Mouse (Mus musculus): ENCODE results near the gene Snd1. TPM values are rescaled to one million over a fixed set of nuclear protein-coding genes. Genes with fewer than 3 reads are reported as not detected.

Snd1 gene
- total and polyA plus RNA-seq, 3 experiments: 97.4 to 153 (median 109) TPM

GRCm38 (mm10) chr6:28597266-28597665 is 122.3 kb downstream of the Snd1 start:
- no peak for ATAC-seq (ENCODE audit: extremely low read depth, insufficient number of reproducible peaks, low FRiP score, poor library complexity, severe bottlenecking)
- H3K36me3 ChIP-seq (replicated peaks): peaks cover 54% of the 10 kb centered on the region
- no peak overlapping the region for H3K4me3 ChIP-seq (ENCODE audit: low read depth, low read length)
- TF ChIP-seq GATA1 (IDR thresholded peaks at IDR 0.05; ENCODE audit: borderline replicate concordance, low read length) (no peak), GATA2 (IDR thresholded peaks at IDR 0.05; ENCODE audit: borderline replicate concordance, low read depth, low read length) (no peak), POLR2AphosphoS5 (IDR thresholded peaks at IDR 0.05; ENCODE audit: insufficient replicate concordance, low read depth, low read length) (no peak), TAL1 (conservative IDR thresholded peaks at IDR 0.05; ENCODE audit: low read depth, low read length) (no peak), CTCF (IDR thresholded peaks at IDR 0.05; ENCODE audit: low read depth, low read length) (no peak)
- no peak for DNase-seq (ENCODE audit: low spot score)
- no peaks in the 10 kb centered on the region for H3K4me1 ChIP-seq (ENCODE audit: insufficient read depth, low read depth, low read length)
- H3K27me3 ChIP-seq (ENCODE audit: insufficient read depth, low read length): no peaks in the 10 kb centered on the region
- no peaks in the 10 kb centered on the region for H3K9me3 ChIP-seq (replicated peaks)

GRCm38 (mm10) chr6:28599120-28599519 is 124.2 kb downstream of the Snd1 start:
- H3K9me3 ChIP-seq (replicated peaks): no peaks in the 10 kb centered on the region
- ATAC-seq (ENCODE audit: extremely low read depth, insufficient number of reproducible peaks, low FRiP score, poor library complexity, severe bottlenecking) (no peak), DNase-seq (ENCODE audit: low spot score) (no peak)
- H3K4me1 ChIP-seq (ENCODE audit: insufficient read depth, low read depth, low read length): no peaks in the 10 kb centered on the region
- peaks cover 50% of the 10 kb centered on the region for H3K36me3 ChIP-seq (replicated peaks)
- TF ChIP-seq CTCF (IDR thresholded peaks at IDR 0.05; ENCODE audit: low read depth, low read length): no peak
- TF ChIP-seq GATA2 (IDR thresholded peaks at IDR 0.05; ENCODE audit: borderline replicate concordance, low read depth, low read length): no peak
- no peak for TF ChIP-seq POLR2AphosphoS5 (IDR thresholded peaks at IDR 0.05; ENCODE audit: insufficient replicate concordance, low read depth, low read length)
- no peak for TF ChIP-seq GATA1 (IDR thresholded peaks at IDR 0.05; ENCODE audit: borderline replicate concordance, low read length)
- TF ChIP-seq TAL1 (conservative IDR thresholded peaks at IDR 0.05; ENCODE audit: low read depth, low read length): no peak
- no peak overlapping the region for H3K4me3 ChIP-seq (ENCODE audit: low read depth, low read length)
- H3K27me3 ChIP-seq (ENCODE audit: insufficient read depth, low read length): no peaks in the 10 kb centered on the region

GRCm38 (mm10) chr6:28600404-28600803 is 125.5 kb downstream of the Snd1 start:
- Histone ChIP-seq H3K36me3 (replicated peaks) (peaks cover 52% of the 10 kb centered on the region), H3K4me1 (ENCODE audit: insufficient read depth, low read depth, low read length) (no peaks in the 10 kb centered on the region), H3K9me3 (replicated peaks) (no peaks in the 10 kb centered on the region), H3K27me3 (ENCODE audit: insufficient read depth, low read length) (no peaks in the 10 kb centered on the region), H3K4me3 (ENCODE audit: low read depth, low read length) (no peak overlapping the region)
- ATAC-seq (ENCODE audit: extremely low read depth, insufficient number of reproducible peaks, low FRiP score, poor library complexity, severe bottlenecking) (no peak), DNase-seq (ENCODE audit: low spot score) (no peak)
- TF ChIP-seq TAL1 (conservative IDR thresholded peaks at IDR 0.05; ENCODE audit: low read depth, low read length) (no peak), CTCF (IDR thresholded peaks at IDR 0.05; ENCODE audit: low read depth, low read length) (no peak), GATA1 (IDR thresholded peaks at IDR 0.05; ENCODE audit: borderline replicate concordance, low read length) (no peak), POLR2AphosphoS5 (IDR thresholded peaks at IDR 0.05; ENCODE audit: insufficient replicate concordance, low read depth, low read length) (no peak), GATA2 (IDR thresholded peaks at IDR 0.05; ENCODE audit: borderline replicate concordance, low read depth, low read length) (no peak)

- no peaks in the 10 kb centered on the region for H3K4me1 ChIP-seq (ENCODE audit: insufficient read depth, low read depth, low read length)
- DNase-seq (ENCODE audit: low spot score) (no peak), ATAC-seq (ENCODE audit: extremely low read depth, insufficient number of reproducible peaks, low FRiP score, poor library complexity, severe bottlenecking) (no peak)
- H3K36me3 ChIP-seq (replicated peaks): peaks cover 42% of the 10 kb centered on the region
- H3K9me3 ChIP-seq (replicated peaks): no peaks in the 10 kb centered on the region
- H3K4me3 ChIP-seq (ENCODE audit: low read depth, low read length): no peak overlapping the region
- TF ChIP-seq CTCF (IDR thresholded peaks at IDR 0.05; ENCODE audit: low read depth, low read length) (no peak), POLR2AphosphoS5 (IDR thresholded peaks at IDR 0.05; ENCODE audit: insufficient replicate concordance, low read depth, low read length) (no peak), GATA1 (IDR thresholded peaks at IDR 0.05; ENCODE audit: borderline replicate concordance, low read length) (no peak), GATA2 (IDR thresholded peaks at IDR 0.05; ENCODE audit: borderline replicate concordance, low read depth, low read length) (no peak), TAL1 (conservative IDR thresholded peaks at IDR 0.05; ENCODE audit: low read depth, low read length) (no peak)
- H3K27me3 ChIP-seq (ENCODE audit: insufficient read depth, low read length): no peaks in the 10 kb centered on the region
Observed at GRCm38 (mm10) chr6:28603401-28603800, 128.5 kb downstream of the Snd1 start.

- Histone ChIP-seq H3K4me3 (ENCODE audit: low read depth, low read length) (no peak overlapping the region), H3K27me3 (ENCODE audit: insufficient read depth, low read length) (no peaks in the 10 kb centered on the region), H3K36me3 (replicated peaks) (peaks cover 40% of the 10 kb centered on the region), H3K4me1 (ENCODE audit: insufficient read depth, low read depth, low read length) (no peaks in the 10 kb centered on the region), H3K9me3 (replicated peaks) (no peaks in the 10 kb centered on the region)
- ATAC-seq (ENCODE audit: extremely low read depth, insufficient number of reproducible peaks, low FRiP score, poor library complexity, severe bottlenecking) (no peak), DNase-seq (ENCODE audit: low spot score) (no peak)
- TF ChIP-seq CTCF (IDR thresholded peaks at IDR 0.05; ENCODE audit: low read depth, low read length) (no peak), TAL1 (conservative IDR thresholded peaks at IDR 0.05; ENCODE audit: low read depth, low read length) (no peak), GATA1 (IDR thresholded peaks at IDR 0.05; ENCODE audit: borderline replicate concordance, low read length) (no peak), GATA2 (IDR thresholded peaks at IDR 0.05; ENCODE audit: borderline replicate concordance, low read depth, low read length) (no peak), POLR2AphosphoS5 (IDR thresholded peaks at IDR 0.05; ENCODE audit: insufficient replicate concordance, low read depth, low read length) (no peak)
Observed at GRCm38 (mm10) chr6:28603823-28604222, 128.9 kb downstream of the Snd1 start.

- Histone ChIP-seq H3K4me3 (ENCODE audit: low read depth, low read length) (no peak overlapping the region), H3K9me3 (replicated peaks) (no peaks in the 10 kb centered on the region), H3K4me1 (ENCODE audit: insufficient read depth, low read depth, low read length) (no peaks in the 10 kb centered on the region), H3K27me3 (ENCODE audit: insufficient read depth, low read length) (no peaks in the 10 kb centered on the region), H3K36me3 (replicated peaks) (peaks cover 31% of the 10 kb centered on the region)
- DNase-seq (ENCODE audit: low spot score) (no peak), ATAC-seq (ENCODE audit: extremely low read depth, insufficient number of reproducible peaks, low FRiP score, poor library complexity, severe bottlenecking) (no peak)
- TF ChIP-seq GATA2 (IDR thresholded peaks at IDR 0.05; ENCODE audit: borderline replicate concordance, low read depth, low read length) (no peak), POLR2AphosphoS5 (IDR thresholded peaks at IDR 0.05; ENCODE audit: insufficient replicate concordance, low read depth, low read length) (no peak), GATA1 (IDR thresholded peaks at IDR 0.05; ENCODE audit: borderline replicate concordance, low read length) (no peak), CTCF (IDR thresholded peaks at IDR 0.05; ENCODE audit: low read depth, low read length) (no peak), TAL1 (conservative IDR thresholded peaks at IDR 0.05; ENCODE audit: low read depth, low read length) (no peak)
Observed at GRCm38 (mm10) chr6:28609291-28609690, 134.4 kb downstream of the Snd1 start.

Measured in G1E (cell line).